Comparison of ENCODE assay signal across 8 mouse cellular contexts in the genomic region with DNA sequence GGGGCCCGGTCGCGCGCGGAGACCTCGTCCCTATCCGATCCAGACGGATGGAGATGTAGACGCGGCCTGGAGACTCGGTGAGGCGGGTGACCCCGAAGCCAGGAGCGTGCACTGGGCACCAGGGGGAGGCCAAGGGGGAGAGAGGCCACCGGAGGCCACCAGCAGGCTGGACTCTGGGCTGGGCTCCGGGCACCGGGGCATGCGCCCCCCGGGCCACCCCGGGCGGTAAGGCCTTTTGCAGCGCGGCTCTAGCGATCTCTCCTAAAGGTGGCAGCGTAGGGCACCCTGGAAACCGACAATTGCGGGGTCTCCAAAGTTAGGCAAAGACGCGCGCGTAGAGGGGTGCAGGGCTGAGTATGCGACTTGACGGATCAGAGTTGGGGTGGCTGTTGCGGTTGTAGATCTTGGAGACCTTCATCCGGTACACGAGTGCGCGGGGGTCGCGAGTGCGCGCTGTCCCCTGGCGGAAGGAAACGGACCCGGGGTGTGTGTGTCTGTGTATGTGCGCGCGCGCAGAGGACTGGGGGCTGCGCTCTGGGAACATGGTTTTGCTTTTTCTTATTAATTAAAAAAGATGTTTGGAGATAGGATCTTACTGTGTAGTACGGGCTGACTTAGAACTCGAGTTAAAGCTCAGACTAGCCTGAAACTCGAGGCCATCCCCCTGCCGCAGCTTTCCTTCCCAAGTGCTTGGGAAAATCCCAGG. TPM values are rescaled to one million over a fixed set of nuclear protein-coding genes. Genes with fewer than 3 reads are reported as not detected.
DNase-seq lines count a peak whose midpoint lies in the region; ATAC-seq and TF ChIP-seq lines count a peak whose summit lies in the region.

No protein-coding gene starts in this region.

- H3K36me3 ChIP-seq in megakaryocyte, embryonic 14.5 days (replicated peaks; ENCODE audit: low read length), result peaks cover 35% of the 10 kb centered on the region
- H3K36me3 ChIP-seq in liver, embryonic 14.5 days (replicated peaks; ENCODE audit: control insufficient read depth, insufficient read depth, low read depth), result no peaks in the 10 kb centered on the region; the same call in 1 of the 2 replicates

- peak; percentile 52 to 63 for DNase-seq in cerebellum, adult 18-20 months
- peak; percentile 48 for DNase-seq in gastrocnemius, postnatal 25 days
- peak; percentile 72 for DNase-seq in kidney, adult 18-20 months
- DNase-seq in liver, embryonic 14.5 days (ENCODE audit: low read depth in 3 of 3, low spot score in 3 of 3), result no peak
- DNase-seq in natural killer cell, adult 2 months (ENCODE audit: low spot score in 2 of 2), result peak; percentile 46 to 51
- DNase-seq in thymus, postnatal 0 days (ENCODE audit: low spot score), result peak; percentile 89

- ATAC-seq in megakaryocyte, adult 5-6 weeks (ENCODE audit: poor library complexity, severe bottlenecking), result no peak
- peak; percentile 27 for ATAC-seq in liver, embryonic 14.5 days (ENCODE audit: insufficient read depth)

- peak overlapping the region; percentile 95 for H3K4me3 ChIP-seq in megakaryocyte, embryonic 14.5 days (replicated peaks)
- H3K4me3 ChIP-seq in liver, embryonic 14.5 days (ENCODE audit: insufficient read depth in 1 of 2, low read depth in 2 of 2, low read length in 2 of 2), result peak overlapping the region; percentile 74 to 87

- under 1% methylated on average over 54 of the region's 54 CpGs for WGBS in liver, embryonic 14.5 days (ENCODE audit: insufficient replicate concordance)

- peak; percentile 37 for TF ChIP-seq CTCF in liver, embryonic 14.5 days (IDR thresholded peaks at IDR 0.05; ENCODE audit: low read depth)

- no peaks in the 10 kb centered on the region for H3K9me3 ChIP-seq in megakaryocyte, embryonic 14.5 days
- H3K9me3 ChIP-seq in liver, embryonic 14.5 days (ENCODE audit: control insufficient read depth, low read length), result no peaks in the 10 kb centered on the region

- peak overlapping the region; percentile 98 for H3K4me2 ChIP-seq in liver, embryonic 14.5 days (ENCODE audit: low read depth)

- peak overlapping the region; percentile 51 for H3K27ac ChIP-seq in liver, embryonic 14.5 days

- peaks cover 76% of the 10 kb centered on the region for H3K4me1 ChIP-seq in megakaryocyte, embryonic 14.5 days
- H3K4me1 ChIP-seq in liver, embryonic 14.5 days (replicated peaks; ENCODE audit: control insufficient read depth in 2 of 2, insufficient read depth in 2 of 2, low read length in 1 of 2), result peaks cover 9 to 12% of the 10 kb centered on the region in 2 experiments

- no peaks in the 10 kb centered on the region for H3K27me3 ChIP-seq in megakaryocyte, embryonic 14.5 days (replicated peaks)
- peaks cover 1% of the 10 kb centered on the region for H3K27me3 ChIP-seq in liver, embryonic 14.5 days (ENCODE audit: control insufficient read depth, insufficient read depth, low read length)

- peak overlapping the region; percentile 78 for H3K9ac ChIP-seq in liver, embryonic 14.5 days (replicated peaks)

- TF ChIP-seq EP300 in liver, embryonic 14.5 days (IDR thresholded peaks at IDR 0.05; ENCODE audit: low read depth), result no peak

RNA-seq across cellular contexts. Expression of a gene that starts 0.6 kb away (rescaled TPM):
- polyA plus RNA-seq in megakaryocyte, embryonic 14.5 days (2012; ENCODE audit: insufficient read depth, low replicate concordance), result 89.7 and 142 TPM in 2 replicates
- 36.7 and 38.7 TPM in 2 replicates for total RNA-seq in megakaryocyte, adult 5-6 weeks (2015)
- total RNA-seq in megakaryocyte, adult 5-6 weeks (2017), result 59.2 and 67.8 TPM in 2 replicates
- total RNA-seq in gastrocnemius, postnatal 25 days (2021), result 1 to 10 TPM; 2.4 to 2.8 TPM
- 5.5 and 6.4 TPM in 2 replicates for polyA plus RNA-seq in liver, embryonic 14.5 days (2012; rRNA removed)
- 3.4 and 3.9 TPM in 2 replicates for polyA plus RNA-seq in liver, embryonic 14.5 days (2014; fragmentation: Nextera tagmentation; extraction: Ambion mirVana)
- 3.7 TPM in 2 replicates for polyA plus RNA-seq in thymus, postnatal 0 days (2015; fragmentation: Nextera tagmentation; extraction: Ambion mirVana)

RNA-seq across cellular contexts. Expression of a gene that starts 6.5 kb away (rescaled TPM):
- 418 and 597 TPM in 2 replicates for polyA plus RNA-seq in megakaryocyte, embryonic 14.5 days (2012; ENCODE audit: insufficient read depth, low replicate concordance)
- 118 and 121 TPM in 2 replicates for total RNA-seq in megakaryocyte, adult 5-6 weeks (2015)
- total RNA-seq in megakaryocyte, adult 5-6 weeks (2017), result 92.1 and 134 TPM in 2 replicates
- 100 to 1,000 TPM; 103 to 113 TPM for total RNA-seq in gastrocnemius, postnatal 25 days (2021)
- 34.7 and 41.4 TPM in 2 replicates for polyA plus RNA-seq in liver, embryonic 14.5 days (2012; rRNA removed)
- 38.5 and 46.0 TPM in 2 replicates for polyA plus RNA-seq in liver, embryonic 14.5 days (2014; fragmentation: Nextera tagmentation; extraction: Ambion mirVana)
- polyA plus RNA-seq in thymus, postnatal 0 days (2015; fragmentation: Nextera tagmentation; extraction: Ambion mirVana), result 129 and 131 TPM in 2 replicates

RNA-seq across cellular contexts. Expression of a gene that starts 10.7 kb away (rescaled TPM):
- 2.7 and 4.5 TPM in 2 replicates for polyA plus RNA-seq in megakaryocyte, embryonic 14.5 days (2012; ENCODE audit: insufficient read depth, low replicate concordance)
- total RNA-seq in megakaryocyte, adult 5-6 weeks (2015), result 0.18 and 0.29 TPM in 2 replicates
- total RNA-seq in megakaryocyte, adult 5-6 weeks (2017), result 0.26 and 0.77 TPM in 2 replicates
- total RNA-seq in gastrocnemius, postnatal 25 days (2021), result under 1 TPM; 0.18 to 0.29 TPM
- 0.17 and 0.30 TPM in 2 replicates for polyA plus RNA-seq in liver, embryonic 14.5 days (2012; rRNA removed)
- 0.11 TPM in 1 of 2 replicates, not detected in the other for polyA plus RNA-seq in liver, embryonic 14.5 days (2014; fragmentation: Nextera tagmentation; extraction: Ambion mirVana)
- polyA plus RNA-seq in thymus, postnatal 0 days (2015; fragmentation: Nextera tagmentation; extraction: Ambion mirVana), result 0.48 and 1.2 TPM in 2 replicates

RNA-seq across cellular contexts. Expression of a gene that starts 16.8 kb away (rescaled TPM):
- not detected in 2 replicates for polyA plus RNA-seq in megakaryocyte, embryonic 14.5 days (2012; ENCODE audit: insufficient read depth, low replicate concordance)
- total RNA-seq in megakaryocyte, adult 5-6 weeks (2015), result not detected in 2 replicates
- not detected in 2 replicates for total RNA-seq in megakaryocyte, adult 5-6 weeks (2017)
- not detected for total RNA-seq in gastrocnemius, postnatal 25 days (2021)
- polyA plus RNA-seq in liver, embryonic 14.5 days (2012; rRNA removed), result not detected in 2 replicates
- polyA plus RNA-seq in liver, embryonic 14.5 days (2014; fragmentation: Nextera tagmentation; extraction: Ambion mirVana), result not detected in 2 replicates
- polyA plus RNA-seq in thymus, postnatal 0 days (2015; fragmentation: Nextera tagmentation; extraction: Ambion mirVana), result 5.3 and 15.5 TPM in 2 replicates

RNA-seq across cellular contexts. Expression of a gene that starts 18.8 kb away (rescaled TPM):
- 32.2 and 85.7 TPM in 2 replicates for polyA plus RNA-seq in megakaryocyte, embryonic 14.5 days (2012; ENCODE audit: insufficient read depth, low replicate concordance)
- total RNA-seq in megakaryocyte, adult 5-6 weeks (2015), result 12.0 and 13.6 TPM in 2 replicates
- total RNA-seq in megakaryocyte, adult 5-6 weeks (2017), result 17.5 and 18.0 TPM in 2 replicates
- 10 to 100 TPM; 29.2 to 34.4 TPM for total RNA-seq in gastrocnemius, postnatal 25 days (2021)
- polyA plus RNA-seq in liver, embryonic 14.5 days (2012; rRNA removed), result 13.3 and 14.3 TPM in 2 replicates
- polyA plus RNA-seq in liver, embryonic 14.5 days (2014; fragmentation: Nextera tagmentation; extraction: Ambion mirVana), result 10.0 and 12.0 TPM in 2 replicates
- polyA plus RNA-seq in thymus, postnatal 0 days (2015; fragmentation: Nextera tagmentation; extraction: Ambion mirVana), result 32.6 and 39.1 TPM in 2 replicates

Comparison
In these comparisons a context has a peak if more than half of its experiments do, and no peak if none do; other contexts are left out.
1. DNase-seq: peak in cerebellum, adult 18-20 months (2 of 2), gastrocnemius, postnatal 25 days (single experiment), kidney, adult 18-20 months (single experiment), natural killer cell, adult 2 months (2 of 2) and thymus, postnatal 0 days (single experiment); none in liver, embryonic 14.5 days (0 of 3).
2. RNA of a gene that starts 0.6 kb away (polyA plus RNA-seq): 89.7 to 142 TPM in megakaryocyte, embryonic 14.5 days; 3.4 to 6.4 TPM in liver, embryonic 14.5 days and 3.7 TPM in thymus, postnatal 0 days; every median in the first group is over 10 times any median in the second.